Mouse (Mus musculus): ENCODE measurements around the gene Wee2. TPM values are rescaled to one million over a fixed set of nuclear protein-coding genes. Genes with fewer than 3 reads are reported as not detected.

Gene Wee2
- polyA plus RNA-seq (2016; fragmentation: Nextera tagmentation; extraction: Ambion mirVana): 0.21 TPM in 1 of 2 replicates, not detected in the other

- WGBS: 80% methylated on average over 5 of the region's 5 CpGs
- DNase-seq (ENCODE audit: low spot score): no peak
- H3K4me3 ChIP-seq: no peak within 1 kb of the TSS
These were observed at the start of gene Wee2 for GRCm38 (mm10) chr6:40438936-40439335. Gene Wee2 (plus strand): TSS chr6:40439088.

GRCm38 (mm10) chr6:40390975-40391374, 47.9 kb upstream of the Wee2 start:
- H3K9me3 ChIP-seq: no peaks in the 10 kb centered on the region
- DNase-seq (ENCODE audit: low spot score): no peak

More at GRCm38 (mm10) chr6:40438936-40439335, at the start of gene Wee2:
- H3K4me1 ChIP-seq (replicated peaks): peaks cover 18% of the 10 kb centered on the region
- no peaks in the 10 kb centered on the region for H3K36me3 ChIP-seq
- H3K27ac ChIP-seq: no peak within 1 kb of the TSS
- no peaks in the 10 kb centered on the region for H3K9me3 ChIP-seq
- peaks cover 51% of the 10 kb centered on the region for H3K27me3 ChIP-seq (ENCODE audit: insufficient read depth, poor library complexity, severe bottlenecking)

GRCm38 (mm10) chr6:40393213-40393612, 45.7 kb upstream of the Wee2 start:
- 30% methylated on average over 3 of the region's 3 CpGs for WGBS

More at GRCm38 (mm10) chr6:40390975-40391374, 47.9 kb upstream of the Wee2 start:
- no peaks in the 10 kb centered on the region for H3K27me3 ChIP-seq (ENCODE audit: insufficient read depth, poor library complexity, severe bottlenecking)
- H3K36me3 ChIP-seq: peaks cover 44% of the 10 kb centered on the region
- H3K4me3 ChIP-seq: no peak overlapping the region
- H3K4me1 ChIP-seq (replicated peaks): no peaks in the 10 kb centered on the region
- WGBS: 87% methylated on average over 1 of the region's 1 CpGs
- no peak overlapping the region for H3K27ac ChIP-seq

GRCm38 (mm10) chr6:40402031-40402430, 36.9 kb upstream of the Wee2 start:
- no peak for DNase-seq (ENCODE audit: low spot score)
- Histone ChIP-seq H3K4me3 (no peak overlapping the region), H3K36me3 (peaks cover 81% of the 10 kb centered on the region), H3K4me1 (replicated peaks) (no peaks in the 10 kb centered on the region), H3K27me3 (ENCODE audit: insufficient read depth, poor library complexity, severe bottlenecking) (no peaks in the 10 kb centered on the region), H3K9me3 (peaks cover 3% of the 10 kb centered on the region; the same call in 1 of the 2 replicates), H3K27ac (no peak overlapping the region)
- WGBS: 92% methylated on average over 2 of the region's 2 CpGs

More at GRCm38 (mm10) chr6:40393213-40393612, 45.7 kb upstream of the Wee2 start:
- Histone ChIP-seq H3K27ac (no peak overlapping the region), H3K27me3 (ENCODE audit: insufficient read depth, poor library complexity, severe bottlenecking) (no peaks in the 10 kb centered on the region), H3K36me3 (peaks cover 45% of the 10 kb centered on the region), H3K9me3 (peaks cover under 1% of the 10 kb centered on the region; the same call in 1 of the 2 replicates), H3K4me1 (replicated peaks) (no peaks in the 10 kb centered on the region), H3K4me3 (no peak overlapping the region)
- peak; percentile 75 for DNase-seq (ENCODE audit: low spot score)

- Histone ChIP-seq H3K27ac (no peak overlapping the region), H3K9me3 (no peaks in the 10 kb centered on the region), H3K4me3 (no peak overlapping the region), H3K36me3 (peaks cover 81% of the 10 kb centered on the region), H3K27me3 (ENCODE audit: insufficient read depth, poor library complexity, severe bottlenecking) (no peaks in the 10 kb centered on the region), H3K4me1 (replicated peaks) (no peaks in the 10 kb centered on the region)
- DNase-seq (ENCODE audit: low spot score): no peak
- WGBS: 94% methylated on average over 4 of the region's 4 CpGs
These were observed 35.1 kb upstream of the Wee2 start for GRCm38 (mm10) chr6:40403640-40404285.

- Histone ChIP-seq H3K4me3 (no peak overlapping the region), H3K27me3 (ENCODE audit: insufficient read depth, poor library complexity, severe bottlenecking) (no peaks in the 10 kb centered on the region), H3K36me3 (peaks cover 57% of the 10 kb centered on the region), H3K9me3 (no peaks in the 10 kb centered on the region), H3K27ac (no peak overlapping the region), H3K4me1 (replicated peaks) (no peaks in the 10 kb centered on the region)
- WGBS: 94% methylated on average over 3 of the region's 3 CpGs
- DNase-seq (ENCODE audit: low spot score): no peak
These were observed 27.8 kb upstream of the Wee2 start for GRCm38 (mm10) chr6:40411085-40411484.

- H3K9me3 ChIP-seq: no peaks in the 10 kb centered on the region
- no peak overlapping the region for H3K27ac ChIP-seq
- H3K27me3 ChIP-seq (ENCODE audit: insufficient read depth, poor library complexity, severe bottlenecking): no peaks in the 10 kb centered on the region
- 93% methylated on average over 5 of the region's 5 CpGs for WGBS
- H3K4me3 ChIP-seq: no peak overlapping the region
- no peak for DNase-seq (ENCODE audit: low spot score)
- H3K4me1 ChIP-seq (replicated peaks): no peaks in the 10 kb centered on the region
- H3K36me3 ChIP-seq: peaks cover 44% of the 10 kb centered on the region
These were observed 25.8 kb upstream of the Wee2 start for GRCm38 (mm10) chr6:40413046-40413445.

- Histone ChIP-seq H3K4me1 (replicated peaks) (no peaks in the 10 kb centered on the region), H3K27ac (no peak overlapping the region), H3K36me3 (peaks cover 42% of the 10 kb centered on the region), H3K27me3 (ENCODE audit: insufficient read depth, poor library complexity, severe bottlenecking) (no peaks in the 10 kb centered on the region), H3K9me3 (no peaks in the 10 kb centered on the region), H3K4me3 (no peak overlapping the region)
- WGBS: 93% methylated on average over 3 of the region's 3 CpGs
- DNase-seq (ENCODE audit: low spot score): no peak
These were observed 25.3 kb upstream of the Wee2 start for GRCm38 (mm10) chr6:40413565-40413964.

GRCm38 (mm10) chr6:40415799-40416198, 23.1 kb upstream of the Wee2 start:
- 85% methylated on average over 5 of the region's 5 CpGs for WGBS
- no peak overlapping the region for H3K27ac ChIP-seq
- DNase-seq (ENCODE audit: low spot score): no peak

GRCm38 (mm10) chr6:40418386-40418785, 20.5 kb upstream of the Wee2 start:
- H3K27ac ChIP-seq: no peak overlapping the region
- WGBS: 94% methylated on average over 4 of the region's 4 CpGs
- H3K9me3 ChIP-seq: no peaks in the 10 kb centered on the region
- H3K4me3 ChIP-seq: no peak overlapping the region
- no peaks in the 10 kb centered on the region for H3K27me3 ChIP-seq (ENCODE audit: insufficient read depth, poor library complexity, severe bottlenecking)
- DNase-seq (ENCODE audit: low spot score): no peak
- no peaks in the 10 kb centered on the region for H3K4me1 ChIP-seq (replicated peaks)
- peaks cover 28% of the 10 kb centered on the region; the same call in 1 of the 2 replicates for H3K36me3 ChIP-seq

More at GRCm38 (mm10) chr6:40415799-40416198, 23.1 kb upstream of the Wee2 start:
- H3K9me3 ChIP-seq: no peaks in the 10 kb centered on the region
- no peaks in the 10 kb centered on the region for H3K4me1 ChIP-seq (replicated peaks)
- H3K27me3 ChIP-seq (ENCODE audit: insufficient read depth, poor library complexity, severe bottlenecking): no peaks in the 10 kb centered on the region
- peaks cover 31% of the 10 kb centered on the region for H3K36me3 ChIP-seq
- H3K4me3 ChIP-seq: no peak overlapping the region

- H3K9me3 ChIP-seq: no peaks in the 10 kb centered on the region
- no peaks in the 10 kb centered on the region for H3K27me3 ChIP-seq (ENCODE audit: insufficient read depth, poor library complexity, severe bottlenecking)
- no peak overlapping the region for H3K4me3 ChIP-seq
- 95% methylated on average over 6 of the region's 6 CpGs for WGBS
- DNase-seq (ENCODE audit: low spot score): no peak
- H3K4me1 ChIP-seq (replicated peaks): no peaks in the 10 kb centered on the region
- no peak overlapping the region for H3K27ac ChIP-seq
- H3K36me3 ChIP-seq: peaks cover 28% of the 10 kb centered on the region; the same call in 1 of the 2 replicates
These were observed 17.8 kb upstream of the Wee2 start for GRCm38 (mm10) chr6:40421099-40421498.

- WGBS: 91% methylated on average over 1 of the region's 1 CpGs
- Histone ChIP-seq H3K4me1 (replicated peaks) (no peaks in the 10 kb centered on the region), H3K36me3 (peaks cover 21% of the 10 kb centered on the region; the same call in 1 of the 2 replicates), H3K9me3 (no peaks in the 10 kb centered on the region), H3K27ac (no peak overlapping the region), H3K4me3 (no peak overlapping the region), H3K27me3 (ENCODE audit: insufficient read depth, poor library complexity, severe bottlenecking) (no peaks in the 10 kb centered on the region)
- DNase-seq (ENCODE audit: low spot score): no peak
These were observed 15.9 kb upstream of the Wee2 start for GRCm38 (mm10) chr6:40423013-40423412.

GRCm38 (mm10) chr6:40423774-40424173, 15.1 kb upstream of the Wee2 start:
- WGBS: 58% methylated on average over 1 of the region's 1 CpGs
- Histone ChIP-seq H3K27me3 (ENCODE audit: insufficient read depth, poor library complexity, severe bottlenecking) (no peaks in the 10 kb centered on the region), H3K9me3 (no peaks in the 10 kb centered on the region), H3K4me1 (replicated peaks) (no peaks in the 10 kb centered on the region), H3K36me3 (peaks cover 16% of the 10 kb centered on the region; the same call in 1 of the 2 replicates), H3K4me3 (no peak overlapping the region), H3K27ac (no peak overlapping the region)
- DNase-seq (ENCODE audit: low spot score): peak; percentile 36

Measured in hindbrain, embryonic 10.5 days (tissue).